Mouse (Mus musculus): ENCODE results near the gene Sptbn4. TPM values are rescaled to one million over a fixed set of nuclear protein-coding genes. Genes with fewer than 3 reads are reported as not detected.
A peak's percentile ranks its signal among the peaks of the same experiment; 100 is the strongest.
"Not testable (repeated sequence)": the region's sequence is repeated elsewhere in the genome, so short reads cannot be mapped to it uniquely, and the experiment has no call there.

The Sptbn4 gene
- 100 to 1,000 TPM; 128 to 132 TPM for total RNA-seq (2021)
- long read RNA-seq, experiment 1, full-length matches to known transcripts: 64 of 112 reads
- long read RNA-seq, experiment 1, partial matches to known transcripts: 34 of 112 reads
- long read RNA-seq, experiment 1, other reads (novel, unspliced or antisense): 14 of 112 reads
- long read RNA-seq, experiment 2, full-length matches to known transcripts: 55 of 97 reads
- long read RNA-seq, experiment 2, partial matches to known transcripts: 35 of 97 reads
- long read RNA-seq, experiment 2, other reads (novel, unspliced or antisense): 7 of 97 reads

GRCm38 (mm10) chr7:27447419-27448286 lies at the start of gene Sptbn4, which contains the start of gene Blvrb:
TSS of gene Sptbn4 (minus strand) at chr7:27447686.
TSS of gene Blvrb (plus strand) at chr7:27447978.
- intact Hi-C loops (cut with DNase I): loop anchor here (2.0 to 10.0 kb wide), 3 partner anchors 25 to 237 kb away; partner anchors contain the start of genes Sertad3 and Zfp607b

DNA sequence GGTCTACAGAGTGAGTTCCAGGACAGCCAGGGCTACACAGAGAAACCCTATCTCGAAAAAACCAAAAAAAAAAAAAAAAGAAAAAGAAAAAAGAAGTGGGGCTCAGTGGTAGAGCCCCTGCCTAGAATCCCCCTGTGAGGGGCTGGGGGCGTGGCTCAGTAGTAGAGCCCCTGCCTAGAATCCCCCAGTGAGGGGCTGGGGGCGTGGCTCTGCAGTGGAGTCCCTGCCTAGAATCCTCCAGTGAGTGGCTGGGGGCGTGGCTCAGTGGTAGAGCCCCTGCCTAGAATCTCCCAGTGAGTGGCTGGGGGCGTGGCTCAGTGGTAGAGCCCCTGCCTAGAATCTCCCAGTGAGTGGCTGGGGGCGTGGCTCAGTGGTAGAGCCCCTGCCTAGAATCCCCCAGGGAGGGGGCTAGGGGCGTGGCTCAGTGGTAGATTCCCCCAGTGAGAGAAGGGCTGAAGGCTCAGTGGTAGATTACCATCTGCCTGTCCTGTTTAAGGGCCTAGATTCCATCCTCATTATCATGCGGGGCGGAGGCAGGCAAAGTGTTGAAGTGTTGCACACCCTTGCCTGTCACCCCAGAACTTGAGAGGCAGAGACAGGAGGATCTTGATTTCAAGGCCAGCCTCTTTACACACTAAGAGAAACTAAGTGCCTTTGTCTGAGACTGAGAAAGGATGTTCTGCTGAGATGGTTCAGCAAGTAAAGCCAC lies 47.3 kb upstream of the Sptbn4 start:
- intact Hi-C loops (cut with DNase I); DNase-seq (ENCODE audit: low spot score in 2 of 2): not testable (repeated sequence)

More at GRCm38 (mm10) chr7:27447419-27448286, at the start of gene Sptbn4, which contains the start of gene Blvrb:
- DNase-seq (ENCODE audit: low spot score in 2 of 2): peak; percentile 96 to 99

GRCm38 (mm10) chr7:27493450-27493849 lies 46.0 kb upstream of the Sptbn4 start:
- intact Hi-C loops (cut with DNase I): no loop called here
- no peak for DNase-seq (ENCODE audit: low spot score in 2 of 2)

GRCm38 (mm10) chr7:27493022-27493421 lies 45.5 kb upstream of the Sptbn4 start:
- intact Hi-C loops (cut with DNase I): no loop called here

GRCm38 (mm10) chr7:27491856-27492255 lies 44.4 kb upstream of the Sptbn4 start:
- no peak for DNase-seq (ENCODE audit: low spot score in 2 of 2)
- intact Hi-C loops (cut with DNase I): no loop called here

More at GRCm38 (mm10) chr7:27493022-27493421, 45.5 kb upstream of the Sptbn4 start:
- no peak for DNase-seq (ENCODE audit: low spot score in 2 of 2)

DNA sequence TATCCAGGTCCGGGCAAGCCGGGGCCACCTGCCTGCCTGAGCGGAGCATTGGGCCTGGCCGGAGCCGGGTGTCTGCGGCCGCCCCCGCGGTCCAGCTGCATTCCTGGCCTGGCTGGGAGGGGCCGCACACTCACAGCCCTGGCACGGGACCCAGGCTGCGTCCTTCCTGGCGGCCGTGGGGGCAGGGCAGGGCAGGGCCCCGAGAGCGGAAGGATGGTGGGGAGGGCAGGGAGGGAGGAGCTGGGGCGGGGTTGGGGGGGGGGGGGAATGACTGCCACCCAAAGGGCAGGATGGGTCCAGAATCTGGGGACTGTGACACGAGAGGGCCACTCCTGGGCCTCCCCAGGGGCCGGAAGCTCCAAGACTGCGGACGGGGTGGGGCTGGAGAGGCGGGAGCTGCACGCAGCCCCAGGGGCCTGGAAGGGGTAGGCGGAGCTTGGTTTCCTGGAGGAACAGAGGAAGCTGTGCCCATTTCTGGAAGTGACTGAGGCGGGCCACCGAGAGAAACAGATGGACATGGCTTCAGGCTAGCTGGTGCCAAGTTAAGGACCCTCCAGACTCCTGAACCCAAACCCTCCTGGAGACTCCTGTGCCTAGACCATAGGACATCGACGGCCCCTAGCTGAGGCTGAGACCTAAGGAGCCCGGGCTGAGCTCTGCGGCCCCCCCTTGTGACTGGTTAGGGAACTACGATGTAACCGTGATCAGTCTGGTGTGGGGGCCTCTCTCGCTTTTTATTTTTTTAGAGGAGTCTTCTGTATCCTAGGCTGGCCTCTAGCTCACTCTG lies 43.2 kb upstream of the Sptbn4 start:
- DNase-seq (ENCODE audit: low spot score in 2 of 2): peak; percentile 77 to 78
- intact Hi-C loops (cut with DNase I): no loop called here

GRCm38 (mm10) chr7:27490227-27490542 lies 42.7 kb upstream of the Sptbn4 start:
- intact Hi-C loops (cut with DNase I): no loop called here
- peak in 1 of 2 experiments; percentile 66 for DNase-seq (ENCODE audit: low spot score in 2 of 2)

DNA sequence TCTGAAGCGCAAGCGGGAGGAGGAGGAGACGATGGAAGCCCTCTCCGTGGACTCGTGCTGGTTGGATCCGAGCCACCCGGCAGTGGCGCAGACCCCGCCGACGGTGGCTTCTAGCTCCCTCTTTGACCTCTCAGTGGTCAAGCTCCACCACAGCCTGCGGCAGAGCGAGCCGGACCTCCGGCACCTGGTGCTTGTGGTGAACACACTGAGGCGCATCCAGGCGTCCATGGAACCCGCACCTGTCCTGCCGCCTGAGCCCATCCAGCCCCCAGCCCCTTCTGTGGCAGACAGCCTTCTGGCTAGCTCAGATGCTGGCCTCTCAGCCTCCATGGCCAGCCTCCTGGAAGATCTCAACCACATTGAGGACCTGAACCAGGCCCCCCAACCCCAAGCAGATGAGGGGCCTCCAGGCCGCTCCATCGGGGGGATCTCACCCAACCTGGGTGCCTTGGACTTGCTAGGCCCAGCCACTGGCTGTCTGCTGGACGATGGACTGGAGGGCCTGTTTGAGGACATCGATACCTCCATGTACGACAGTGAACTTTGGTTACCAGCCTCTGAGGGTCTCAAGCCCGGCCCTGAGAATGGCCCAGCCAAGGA lies 41.9 kb upstream of the Sptbn4 start:
- no peak for DNase-seq (ENCODE audit: low spot score in 2 of 2)
- intact Hi-C loops (cut with DNase I): no loop called here

DNA sequence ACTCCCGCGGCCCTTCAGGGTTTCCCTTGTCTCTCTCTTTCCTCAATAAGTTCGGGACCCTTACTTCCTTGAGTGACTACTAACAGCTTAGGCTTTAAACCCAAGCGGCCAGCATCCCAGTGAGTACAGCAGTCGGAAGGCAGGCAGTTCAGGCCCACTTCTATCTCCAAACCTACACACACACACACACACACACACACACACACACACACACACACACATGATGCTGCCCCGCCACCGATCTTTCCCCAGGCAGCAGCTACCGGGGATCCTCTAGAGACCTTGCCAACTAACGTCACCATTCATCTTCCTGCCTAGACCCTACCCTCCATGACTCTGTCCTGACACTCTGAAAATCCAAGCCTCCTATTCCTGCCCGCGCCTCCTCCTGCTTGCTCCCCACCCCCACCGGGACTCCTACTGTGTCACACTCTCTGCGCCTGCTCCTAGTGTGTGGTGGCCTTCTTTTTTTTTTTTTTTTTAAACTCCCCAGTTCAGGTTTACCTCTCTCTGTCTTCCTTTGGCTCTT lies 40.3 kb upstream of the Sptbn4 start:
- intact Hi-C loops (cut with DNase I): no loop called here

GRCm38 (mm10) chr7:27486770-27487697 lies 39.5 kb upstream of the Sptbn4 start, which contains the start of gene Sertad1:
TSS of gene Sertad1 (plus strand) at chr7:27486910.
- DNase-seq (ENCODE audit: low spot score in 2 of 2): peak; percentile 99 to 100
- intact Hi-C loops (cut with DNase I): no loop called here

More for the DNA sequence above, 40.3 kb upstream of the Sptbn4 start:
- peak; percentile 59 to 79 for DNase-seq (ENCODE audit: low spot score in 2 of 2)

- intact Hi-C loops (cut with DNase I): no loop called here
- DNase-seq (ENCODE audit: low spot score in 2 of 2): no peak
Measured at GRCm38 (mm10) chr7:27486102-27486769, 38.8 kb upstream of the Sptbn4 start.

DNA sequence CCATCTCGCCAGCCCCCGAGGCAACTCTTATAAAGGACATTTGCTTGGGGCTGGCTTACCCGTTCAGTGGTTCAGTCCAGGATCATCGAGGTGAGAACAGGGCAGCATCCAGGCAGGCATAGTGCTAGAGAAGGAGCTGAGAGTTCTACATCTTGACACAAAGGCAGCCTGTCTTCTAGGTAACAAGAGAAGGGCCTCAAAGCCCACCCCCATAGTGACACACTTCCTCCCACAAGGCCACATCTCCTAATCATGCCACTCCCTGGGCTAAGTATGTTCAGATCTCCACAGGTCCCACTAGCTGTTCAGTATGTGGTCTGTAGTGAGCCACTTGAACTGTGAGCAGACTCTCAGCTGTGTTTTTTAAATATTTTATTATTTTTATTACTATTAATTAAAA lies 36.4 kb upstream of the Sptbn4 start:
- DNase-seq (ENCODE audit: low spot score in 2 of 2): no peak
- intact Hi-C loops (cut with DNase I): no loop called here

- intact Hi-C loops (cut with DNase I): no loop called here
- DNase-seq (ENCODE audit: low spot score in 2 of 2): peak; percentile 51 to 54
Measured at GRCm38 (mm10) chr7:27481627-27481969, 34.1 kb upstream of the Sptbn4 start.

GRCm38 (mm10) chr7:27480927-27481626 lies 33.6 kb upstream of the Sptbn4 start:
- intact Hi-C loops (cut with DNase I): no loop called here
- DNase-seq (ENCODE audit: low spot score in 2 of 2): no peak

GRCm38 (mm10) chr7:27480506-27480905 lies 33.0 kb upstream of the Sptbn4 start:
- no peak for DNase-seq (ENCODE audit: low spot score in 2 of 2)
- intact Hi-C loops (cut with DNase I): no loop called here

- intact Hi-C loops (cut with DNase I): no loop called here
- no peak for DNase-seq (ENCODE audit: low spot score in 2 of 2)
Measured at GRCm38 (mm10) chr7:27479750-27480149, 32.3 kb upstream of the Sptbn4 start.
